Mouse (Mus musculus): ENCODE data around the gene Crybg3.

The Crybg3 gene

DNA sequence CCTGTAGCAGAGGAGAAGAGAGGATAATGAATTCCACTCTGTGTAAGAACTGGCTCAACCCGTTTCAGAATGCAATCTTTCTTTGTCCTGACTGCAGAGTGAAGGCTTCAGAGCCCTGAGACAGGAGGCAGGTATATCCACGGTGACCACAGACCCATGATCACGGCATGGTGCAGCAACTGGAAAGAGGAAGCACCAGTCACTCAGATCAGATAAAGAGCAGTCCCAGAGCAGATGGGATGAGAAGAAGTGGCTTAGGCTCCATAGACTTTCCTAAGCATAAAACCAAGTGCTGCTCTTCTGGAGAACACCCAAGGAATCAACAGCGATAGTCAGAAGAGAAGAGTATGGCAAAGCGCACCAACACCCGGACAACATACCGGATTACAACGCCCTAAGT, 21.5 kb downstream of the Crybg3 start:
- no peak for DNase-seq (ENCODE audit: low read depth)

DNA sequence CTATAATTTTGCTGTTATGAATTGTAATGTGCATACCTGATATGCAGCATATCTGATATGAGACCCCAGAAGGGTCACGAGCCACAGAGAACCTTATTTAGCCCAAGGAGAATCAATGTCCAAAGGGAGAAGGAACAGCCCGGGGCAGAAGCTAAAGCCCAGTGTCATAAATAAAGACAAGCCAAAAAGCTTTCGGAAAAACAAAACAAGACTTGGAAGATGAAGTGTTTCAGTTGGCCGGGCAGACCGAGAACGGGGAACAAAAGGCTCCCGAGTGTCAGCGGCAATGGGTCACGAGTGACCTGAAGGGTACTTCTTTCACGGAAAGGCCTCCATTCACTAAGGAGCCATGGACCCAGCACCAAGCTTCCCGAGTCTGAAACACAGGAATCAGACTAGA, 26.8 kb downstream of the Crybg3 start:
- DNase-seq (ENCODE audit: low read depth): no peak

DNA sequence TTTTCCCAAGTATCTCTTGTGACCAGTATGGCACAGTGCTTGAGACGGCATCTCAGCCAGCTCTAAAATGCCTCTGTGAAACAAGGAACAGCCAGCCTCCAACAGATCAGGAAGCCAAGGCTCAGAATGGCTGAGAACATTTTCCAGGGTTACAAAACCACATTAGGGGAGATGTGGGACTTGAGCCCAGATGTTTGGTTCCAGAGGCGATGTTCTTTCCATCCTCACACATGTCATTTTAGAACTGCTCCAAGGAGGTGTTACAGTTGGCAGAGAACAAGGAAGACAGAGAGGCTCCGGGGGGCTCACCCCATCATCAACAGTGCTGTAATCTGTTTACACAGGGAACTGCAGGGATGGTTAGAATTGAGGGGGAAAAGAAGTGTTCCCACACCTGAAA, 28.1 kb downstream of the Crybg3 start:
- DNase-seq (ENCODE audit: low read depth): no peak

DNA sequence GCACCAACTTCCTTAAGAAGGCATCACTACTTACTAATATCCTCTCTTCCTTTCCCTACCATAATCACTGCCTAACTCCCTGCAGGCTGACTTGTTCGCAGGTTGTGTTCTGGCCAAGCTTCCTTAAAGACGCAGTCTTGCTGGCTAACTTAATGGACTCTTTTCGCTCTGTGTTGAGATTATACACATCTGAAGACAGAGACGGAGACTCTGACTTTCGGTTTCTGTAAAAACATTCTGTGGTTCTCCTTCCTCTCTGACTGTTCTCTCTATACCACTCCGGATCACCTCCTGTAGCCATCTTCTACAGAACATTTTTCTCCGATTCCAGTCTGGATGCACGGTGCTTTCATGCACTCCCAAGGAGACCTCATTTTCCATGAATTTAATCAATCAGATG, 30.0 kb downstream of the Crybg3 start:
- DNase-seq (ENCODE audit: low read depth): peak; percentile 56

DNA sequence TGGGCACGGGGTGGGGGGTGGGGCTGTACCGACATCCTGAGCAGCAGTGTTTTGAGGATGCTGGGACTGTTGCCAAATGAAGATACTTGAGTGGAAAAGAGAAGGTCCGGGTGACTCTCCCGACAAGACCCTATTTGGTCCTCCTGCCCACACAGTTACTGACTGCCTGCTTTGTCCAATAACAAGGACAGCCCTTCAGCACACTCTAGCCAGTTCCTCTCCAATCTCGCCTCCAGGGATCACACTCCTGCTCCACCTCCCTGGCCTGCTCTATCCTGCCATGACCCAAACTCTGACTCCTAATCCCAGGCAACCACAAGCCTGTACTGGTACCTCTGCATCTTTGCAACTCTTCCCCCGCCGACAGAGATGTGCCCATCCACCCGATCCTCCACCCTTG, 30.9 kb downstream of the Crybg3 start:
- DNase-seq (ENCODE audit: low read depth): no peak

DNA sequence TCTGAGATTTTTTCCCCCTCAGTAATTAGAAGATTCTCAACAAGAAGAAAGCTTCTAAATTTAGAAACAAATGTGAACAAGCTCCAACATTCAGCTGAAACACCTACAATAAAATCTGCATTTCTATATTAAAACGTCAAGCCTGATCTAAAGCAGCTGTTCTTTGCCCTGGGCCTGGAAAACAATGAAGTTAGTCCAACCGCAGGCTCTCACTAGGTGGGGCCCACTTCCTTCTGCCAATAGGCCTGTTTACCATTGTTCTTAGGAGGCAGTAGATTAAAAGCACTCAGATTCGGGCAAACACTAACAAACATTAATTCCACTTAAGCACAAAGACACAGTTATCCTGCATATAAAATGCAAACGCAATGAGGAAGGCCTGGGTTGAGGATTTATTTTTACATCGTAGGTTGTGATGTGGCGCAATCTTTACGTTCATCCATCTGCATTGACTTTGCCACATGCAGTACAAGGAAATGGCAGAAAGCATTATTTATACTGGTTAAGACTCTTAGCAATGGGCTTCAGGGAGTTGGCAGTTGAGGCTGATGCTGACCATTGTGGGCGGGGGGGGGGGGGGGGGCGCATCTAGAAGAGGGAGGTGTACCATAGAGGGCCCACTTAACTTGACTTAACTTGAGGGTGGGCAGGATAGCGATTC, 32.9 kb downstream of the Crybg3 start:
- DNase-seq (ENCODE audit: low read depth): peak; percentile 25

DNA sequence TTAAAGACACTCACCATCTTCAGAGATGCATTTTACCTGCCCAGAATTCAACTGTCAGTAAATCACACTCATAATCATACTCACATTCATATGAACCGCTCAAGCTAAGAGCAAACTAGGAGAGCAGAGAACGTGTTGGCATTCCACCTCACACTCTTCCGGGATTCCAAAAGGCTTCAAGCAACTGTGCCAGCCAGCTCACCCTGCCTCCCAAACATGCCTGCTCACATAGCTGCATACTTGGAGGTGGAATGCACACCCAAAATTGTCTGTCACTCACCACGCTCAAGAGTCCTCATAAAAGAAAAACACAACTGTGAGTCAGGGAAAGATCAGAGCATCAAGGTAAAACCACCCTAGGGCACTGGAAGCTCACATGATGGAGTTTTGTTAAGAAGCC, 34.3 kb downstream of the Crybg3 start:
- no peak for DNase-seq (ENCODE audit: low read depth)

DNA sequence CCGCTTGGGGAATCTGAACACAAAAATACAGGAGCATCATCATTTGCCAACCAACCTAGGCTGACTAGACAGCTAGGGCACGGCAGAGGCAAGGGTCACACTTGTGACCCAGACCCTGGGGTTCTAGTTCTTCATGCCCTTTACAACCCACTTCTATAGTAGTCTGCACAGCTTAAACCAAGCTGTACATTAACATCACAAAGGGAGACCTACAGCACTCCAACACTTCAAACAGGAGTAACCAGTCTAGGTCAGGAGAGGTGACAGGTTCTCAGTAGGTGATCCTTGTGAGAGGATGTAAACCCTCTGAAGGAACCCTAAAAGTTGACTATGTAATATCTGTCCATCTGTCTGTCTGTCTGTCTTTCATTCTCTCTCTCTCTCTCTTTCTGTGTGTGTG, 35.1 kb downstream of the Crybg3 start:
- no peak for DNase-seq (ENCODE audit: low read depth)

DNA sequence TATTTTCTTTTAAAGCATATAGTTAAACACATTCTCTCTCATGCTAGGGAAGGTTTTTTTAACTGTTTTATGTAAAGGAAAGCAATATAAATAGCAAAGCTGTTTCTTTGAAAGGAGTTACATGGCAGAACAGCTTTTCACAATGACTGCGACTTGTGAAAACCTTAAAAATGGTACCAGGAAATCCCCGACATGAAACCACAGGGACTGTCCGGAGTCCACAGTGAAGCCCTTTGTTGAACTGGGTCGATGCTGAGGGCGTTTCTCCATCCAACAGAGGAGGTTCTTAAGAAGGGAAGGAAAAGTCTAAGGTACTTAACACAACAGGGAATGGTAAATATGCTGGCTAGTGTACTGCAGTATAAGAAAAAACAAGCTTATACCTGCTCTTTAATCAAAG, 36.8 kb downstream of the Crybg3 start:
- peak; percentile 57 for DNase-seq (ENCODE audit: low read depth)

DNA sequence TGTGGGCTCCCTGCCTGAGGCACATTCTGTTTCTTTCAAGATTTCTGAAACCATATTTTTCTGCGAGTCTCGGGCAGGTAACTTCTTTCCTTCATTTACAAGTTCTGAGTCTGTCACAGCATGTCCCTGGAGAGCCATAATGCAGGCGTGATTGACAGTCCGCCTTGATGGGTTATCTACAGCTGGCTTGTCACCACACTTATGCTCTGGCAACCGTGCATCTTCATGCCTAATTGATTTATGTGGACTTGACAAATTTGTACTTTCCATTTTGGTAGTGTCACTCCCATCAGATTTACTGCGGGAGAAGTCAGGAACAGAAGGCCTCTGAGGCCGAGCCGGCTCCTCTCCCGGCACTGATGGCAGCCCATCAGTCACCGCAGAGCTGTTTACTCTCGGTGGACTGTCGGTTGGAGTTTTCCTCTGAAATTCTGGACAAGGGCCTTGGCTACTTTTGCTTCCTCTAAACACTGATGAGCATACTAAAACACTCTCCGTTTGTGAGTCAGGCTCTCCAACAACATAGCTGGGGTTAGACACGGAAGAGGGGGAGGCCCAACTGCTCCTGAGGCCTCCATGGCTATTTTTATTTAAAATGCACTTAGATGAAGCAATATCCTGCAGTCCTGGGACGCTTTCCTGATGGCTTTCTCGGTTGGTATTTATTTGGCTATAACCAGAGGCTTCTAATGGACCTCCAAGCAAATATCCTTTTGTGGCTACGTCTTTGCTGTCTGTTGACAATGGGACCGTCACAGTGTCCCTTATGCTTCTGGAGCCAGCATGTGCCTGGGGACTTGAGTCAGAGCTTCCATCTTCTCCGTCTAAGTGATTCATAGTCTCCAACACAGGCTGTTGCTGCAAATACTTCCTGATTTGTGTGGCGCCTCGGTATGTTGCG, 41.2 kb downstream of the Crybg3 start:
- DNase-seq (ENCODE audit: low read depth): no peak

DNA sequence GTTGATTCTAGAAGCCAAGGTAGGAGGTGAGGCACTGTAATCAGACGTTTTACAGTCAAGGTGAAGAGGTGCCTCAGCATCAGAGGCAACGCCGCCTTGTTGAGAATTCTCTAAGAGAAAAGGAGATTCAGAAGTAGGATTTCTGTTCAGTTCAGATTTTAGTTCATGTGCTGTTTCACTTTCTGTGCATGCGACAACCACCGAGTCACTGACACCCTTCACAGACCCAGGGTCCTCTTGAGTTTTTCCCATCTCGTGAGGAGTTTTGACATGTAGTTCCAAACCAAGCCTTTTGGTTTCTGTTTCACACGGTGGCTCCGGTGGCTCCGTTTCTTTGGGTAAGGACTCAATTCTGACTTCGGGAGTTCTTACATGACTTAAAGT, 41.9 kb downstream of the Crybg3 start:
- DNase-seq (ENCODE audit: low read depth): peak; percentile 32

DNA sequence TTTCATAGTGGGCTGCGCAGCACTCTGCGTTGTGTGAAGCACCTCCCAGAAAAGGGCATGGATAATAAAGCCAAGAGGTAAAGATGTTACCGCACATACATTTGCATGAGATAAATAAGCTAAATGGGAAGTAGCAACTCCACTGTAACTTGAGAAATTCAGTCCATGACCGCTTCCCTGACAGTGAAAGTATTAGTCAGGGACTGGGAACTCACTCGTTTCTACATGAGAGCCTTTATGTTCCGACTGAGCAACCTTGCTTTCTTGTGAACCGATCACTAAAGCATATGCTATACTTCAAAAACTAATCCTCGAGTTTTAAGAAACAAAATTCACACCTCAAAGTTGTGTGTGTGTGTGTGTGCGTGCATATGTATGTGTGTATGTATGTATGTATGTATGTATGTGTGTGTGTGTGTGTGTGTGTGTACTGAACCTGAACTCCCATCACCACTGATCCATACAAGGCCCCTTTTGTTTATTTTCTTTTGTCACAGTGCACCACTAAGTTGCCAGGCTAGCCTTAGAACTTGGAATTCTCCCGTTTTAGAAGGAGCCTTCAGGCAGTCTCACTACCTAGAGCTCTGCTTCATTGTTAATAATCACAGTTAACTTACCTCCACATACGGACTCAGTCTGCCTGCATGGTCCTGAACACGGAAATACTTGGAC, 47.2 kb downstream of the Crybg3 start:
- DNase-seq (ENCODE audit: low read depth): no peak

DNA sequence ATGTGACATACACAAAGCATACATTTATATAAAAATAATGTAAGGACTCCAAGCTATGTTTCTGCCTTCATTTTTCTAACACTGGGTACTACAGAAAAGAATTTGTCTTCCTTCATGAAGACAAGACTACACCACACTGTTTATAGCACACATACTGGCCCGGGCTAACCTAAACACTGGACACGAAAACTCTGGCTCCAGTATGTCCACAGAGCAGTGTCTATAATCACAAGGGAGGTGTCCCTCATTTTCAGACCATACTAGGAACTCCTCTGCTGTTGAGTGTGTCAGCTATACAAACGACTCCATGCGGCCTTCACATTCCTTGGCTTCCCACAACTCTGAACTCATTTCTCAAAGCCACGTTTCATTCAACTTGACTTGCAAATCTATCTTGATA, 49.3 kb downstream of the Crybg3 start:
- DNase-seq (ENCODE audit: low read depth): no peak

DNA sequence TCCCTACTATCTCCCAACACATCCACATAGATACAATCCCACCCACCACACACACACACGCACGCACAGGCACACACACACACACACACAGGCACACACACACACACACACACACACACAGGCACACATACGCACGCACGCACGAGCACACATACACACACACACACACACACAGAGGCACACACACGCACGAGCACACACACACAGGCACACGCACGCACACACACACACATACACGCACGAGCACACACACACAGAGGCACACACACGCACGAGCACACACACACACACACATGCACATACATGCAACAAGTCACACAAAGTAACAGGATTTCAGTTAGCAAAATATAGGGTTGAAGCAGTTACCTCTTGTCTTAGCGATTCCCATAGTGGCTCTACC, 51.1 kb downstream of the Crybg3 start:
- DNase-seq (ENCODE audit: low read depth): no peak

DNA sequence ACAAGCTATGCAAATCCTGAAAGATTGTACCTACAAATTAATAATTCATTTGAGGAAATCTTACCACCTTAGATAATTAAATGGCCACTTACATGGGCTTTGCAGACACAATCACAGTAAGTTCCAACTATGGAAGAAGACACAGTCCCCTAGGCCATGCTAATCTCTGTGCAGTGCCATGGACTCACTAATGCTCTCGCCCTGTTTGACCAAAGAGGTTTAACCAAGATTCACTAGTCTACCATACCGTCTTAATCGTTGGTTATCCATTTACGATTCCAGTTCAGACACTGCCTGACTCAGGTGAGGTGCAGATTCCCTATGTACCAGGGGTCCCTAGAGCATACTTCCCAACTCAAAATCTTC, 52.2 kb downstream of the Crybg3 start:
- DNase-seq (ENCODE audit: low read depth): no peak

DNA sequence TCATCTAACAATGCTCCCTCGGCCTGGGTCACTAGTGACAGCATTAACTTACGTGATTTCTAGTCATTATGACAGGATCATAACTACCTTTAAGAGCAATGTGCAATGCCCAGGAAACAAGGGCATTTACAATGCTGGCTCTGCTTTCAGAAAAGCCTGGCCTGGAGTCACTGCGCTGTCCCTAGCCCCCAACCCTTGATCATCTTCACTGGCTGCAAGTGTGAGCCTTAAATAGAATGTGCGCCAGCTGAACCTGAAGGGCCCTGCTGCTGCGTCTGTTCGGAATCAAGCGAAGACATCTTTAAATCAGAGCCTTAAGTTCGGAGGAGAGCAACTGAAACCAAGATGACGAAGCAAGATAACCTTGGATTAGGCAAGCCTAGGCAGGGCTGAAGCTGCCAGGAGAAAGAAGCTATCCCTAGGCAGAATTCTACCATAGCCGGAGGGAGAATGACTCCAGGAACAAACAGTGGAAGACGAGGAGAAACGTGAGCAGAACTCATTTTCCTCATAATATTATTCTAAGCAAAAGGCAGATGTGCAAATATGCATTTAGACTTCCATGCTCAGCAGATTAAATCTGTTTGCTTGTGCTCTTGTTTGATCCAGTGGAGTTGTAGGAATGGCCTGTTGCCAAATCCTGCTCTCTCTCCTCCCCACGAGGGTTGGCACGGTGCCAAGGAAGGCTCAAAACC, 52.7 kb downstream of the Crybg3 start:
- no peak for DNase-seq (ENCODE audit: low read depth)

DNA sequence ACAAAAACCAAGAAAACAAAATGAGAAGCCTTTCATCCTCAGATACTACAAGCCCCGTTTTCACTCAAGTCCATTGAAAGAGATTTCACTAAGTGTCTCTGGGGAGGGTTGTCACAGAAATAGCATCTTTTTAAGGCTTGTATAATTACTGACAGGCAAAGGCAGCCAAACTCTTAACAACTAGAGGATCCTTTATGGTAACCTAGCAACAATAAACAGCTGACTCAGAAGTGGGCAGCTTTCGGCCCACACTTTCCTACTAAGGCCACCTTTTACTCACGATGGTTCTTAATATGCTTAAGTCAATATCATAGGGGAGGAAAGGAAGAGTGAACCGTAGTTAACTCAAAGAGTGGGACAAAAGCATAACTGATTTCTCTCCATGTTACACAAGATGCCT, 53.3 kb downstream of the Crybg3 start:
- DNase-seq (ENCODE audit: low read depth): no peak

DNA sequence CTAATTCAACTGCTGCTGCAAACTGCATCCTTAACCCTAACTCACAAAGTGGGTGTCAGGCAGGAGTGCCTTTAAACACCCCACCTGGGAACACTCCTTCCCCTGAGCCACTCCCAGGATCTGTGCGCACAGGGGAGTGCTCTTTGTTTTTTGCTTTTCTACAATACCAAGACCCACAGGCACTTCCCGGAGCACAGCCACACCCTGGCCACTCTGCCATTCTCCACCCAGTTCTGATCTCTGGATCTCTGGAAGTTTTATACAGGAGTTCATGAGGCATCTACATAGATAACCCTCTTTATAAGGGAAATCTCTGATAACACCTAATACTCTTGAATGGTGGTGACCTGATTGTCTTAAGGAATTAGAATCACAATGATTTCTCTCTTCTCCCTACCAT, 55.4 kb downstream of the Crybg3 start:
- no peak for DNase-seq (ENCODE audit: low read depth)

DNA sequence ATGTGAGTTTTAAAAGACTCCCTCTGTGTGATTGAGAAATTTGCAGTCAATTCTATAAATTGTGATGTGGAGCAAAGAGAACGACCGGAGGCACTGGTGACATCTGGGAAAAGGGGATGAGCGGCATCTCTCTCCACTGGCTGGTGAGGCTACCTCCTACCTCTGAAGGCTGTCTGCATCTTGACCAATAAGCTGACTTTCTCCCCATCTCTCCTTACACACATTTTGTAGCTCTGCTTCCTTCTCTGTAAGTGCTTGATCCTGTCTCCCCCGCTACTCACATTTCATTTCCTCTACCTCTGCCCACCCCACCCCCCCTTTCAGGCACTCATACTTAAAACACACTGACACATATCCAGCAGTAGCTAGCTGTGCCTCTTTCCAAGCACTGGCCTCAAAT, 59.4 kb downstream of the Crybg3 start:
- no peak for DNase-seq (ENCODE audit: low read depth)

DNA sequence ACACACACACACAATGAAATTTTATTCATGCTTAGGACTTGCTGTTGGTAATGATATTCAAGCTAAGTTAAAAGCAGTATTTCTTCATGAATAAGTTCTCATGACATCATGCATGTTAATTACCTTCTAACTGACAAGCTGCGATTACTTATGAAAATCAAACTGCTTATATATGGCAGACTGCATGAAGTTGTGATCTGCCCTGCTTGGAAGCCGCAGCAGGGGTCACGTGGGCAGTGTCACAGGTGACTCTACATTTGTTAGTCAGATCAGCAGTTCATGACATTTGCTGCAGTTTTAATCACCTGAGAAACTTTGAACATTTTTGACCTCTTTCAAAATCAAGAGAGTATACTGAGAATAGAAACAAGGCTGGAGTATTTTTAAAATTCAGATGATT, 59.8 kb downstream of the Crybg3 start:
- no peak for DNase-seq (ENCODE audit: low read depth)

DNA sequence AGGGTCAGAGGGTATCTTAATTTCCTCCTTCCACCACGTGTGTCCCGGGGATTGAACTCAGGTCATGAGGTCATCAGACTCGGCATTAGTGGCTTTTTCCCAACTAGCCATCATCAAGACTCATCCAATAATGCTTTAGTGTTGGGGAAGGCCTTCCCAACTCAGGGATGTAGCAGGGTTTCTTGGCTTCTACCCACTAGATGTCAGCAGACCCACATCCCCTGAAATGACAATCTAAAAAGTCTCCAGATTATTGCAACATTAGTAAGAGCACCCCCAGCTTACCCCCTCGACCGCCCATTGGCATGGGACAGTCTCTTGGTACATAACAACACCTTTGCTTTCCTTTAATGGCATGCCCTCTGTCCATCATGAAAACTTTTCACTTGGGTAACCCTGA, 65.1 kb downstream of the Crybg3 start:
- DNase-seq (ENCODE audit: low read depth): no peak

DNA sequence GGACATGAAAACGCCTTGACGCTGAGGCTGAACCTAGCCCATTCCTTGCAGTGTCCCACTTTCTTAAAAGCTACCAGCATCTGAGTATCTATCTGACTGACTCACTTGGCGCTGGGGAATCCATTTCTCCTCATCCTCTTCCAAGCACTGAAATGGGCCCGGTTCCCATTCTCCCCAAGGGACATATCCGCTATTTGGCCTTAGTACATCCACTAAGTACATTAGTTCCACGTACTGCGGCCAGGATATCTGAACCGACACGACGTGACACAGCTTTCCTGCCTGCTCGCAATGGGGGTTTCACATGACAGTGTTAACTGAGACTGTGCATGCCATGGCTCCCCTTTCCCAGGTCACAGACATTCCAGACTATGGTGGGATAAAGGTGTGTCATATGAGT, 66.4 kb downstream of the Crybg3 start:
- DNase-seq (ENCODE audit: low read depth): no peak

DNA sequence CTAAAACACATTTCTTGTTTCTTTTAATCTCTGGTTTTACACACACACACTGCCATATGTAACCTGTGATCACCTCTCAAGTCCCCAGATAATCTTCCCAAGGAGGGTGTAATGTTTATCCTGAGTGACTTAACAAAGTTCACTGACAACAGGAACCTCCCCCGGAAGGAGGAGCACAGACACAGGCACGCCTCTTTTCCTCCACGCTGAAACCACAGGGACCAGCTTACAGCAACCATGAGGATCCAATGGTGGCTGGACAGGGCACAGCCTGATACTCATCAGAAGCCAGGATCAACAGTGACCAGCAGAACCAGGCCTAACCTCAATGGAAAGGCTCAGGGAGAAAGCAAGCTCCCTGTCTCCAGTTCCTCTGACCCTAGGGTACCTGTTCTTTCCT, 68.2 kb downstream of the Crybg3 start:
- DNase-seq (ENCODE audit: low read depth): no peak
